Mouse (Mus musculus) E14TG2a.4 (cell line): ENCODE results near the gene Gm28308.
A peak's percentile ranks its signal among the peaks of the same experiment; 100 is the strongest.

Experiments used
- H3K27me3 ChIP-seq: 2 replicates; pipeline ENCODE4 v1.6.1; 2014; ENCODE audit warnings: low read length, control low read depth; ENCODE audit not compliant: insufficient read depth
- H3K36me3 ChIP-seq: 2 replicates; pipeline ENCODE4 v1.6.1; 2014; ENCODE audit warnings: low read length, control low read depth; ENCODE audit not compliant: insufficient read depth
- H3K4me1 ChIP-seq: replicated peaks from 2 replicates; pipeline ENCODE4 v1.6.1; 2014; ENCODE audit warnings: low read depth, low read length, control low read depth
- H3K4me3 ChIP-seq: replicated peaks from 2 replicates; pipeline ENCODE4 v1.5.1; 2014; ENCODE audit warnings: mild to moderate bottlenecking, low read length
- H3K9me3 ChIP-seq: 2 replicates; pipeline ENCODE4 v1.6.1; 2014; ENCODE audit warnings: low read length, control low read depth
- CTCF ChIP-seq: conservative IDR thresholded peaks from 2 replicates; pipeline ENCODE4 v1.5.1; 2014; ENCODE audit warnings: low read length
- NANOG ChIP-seq: IDR thresholded peaks from 2 replicates; pipeline ENCODE4 v1.6.1; 2014; ENCODE audit warnings: borderline replicate concordance, low read length, mixed read lengths
- POU5F1 ChIP-seq: IDR thresholded peaks from 2 replicates; pipeline ENCODE4 v1.6.1; 2014; ENCODE audit warnings: low read length, borderline replicate concordance

Gene Gm28308

DNA sequence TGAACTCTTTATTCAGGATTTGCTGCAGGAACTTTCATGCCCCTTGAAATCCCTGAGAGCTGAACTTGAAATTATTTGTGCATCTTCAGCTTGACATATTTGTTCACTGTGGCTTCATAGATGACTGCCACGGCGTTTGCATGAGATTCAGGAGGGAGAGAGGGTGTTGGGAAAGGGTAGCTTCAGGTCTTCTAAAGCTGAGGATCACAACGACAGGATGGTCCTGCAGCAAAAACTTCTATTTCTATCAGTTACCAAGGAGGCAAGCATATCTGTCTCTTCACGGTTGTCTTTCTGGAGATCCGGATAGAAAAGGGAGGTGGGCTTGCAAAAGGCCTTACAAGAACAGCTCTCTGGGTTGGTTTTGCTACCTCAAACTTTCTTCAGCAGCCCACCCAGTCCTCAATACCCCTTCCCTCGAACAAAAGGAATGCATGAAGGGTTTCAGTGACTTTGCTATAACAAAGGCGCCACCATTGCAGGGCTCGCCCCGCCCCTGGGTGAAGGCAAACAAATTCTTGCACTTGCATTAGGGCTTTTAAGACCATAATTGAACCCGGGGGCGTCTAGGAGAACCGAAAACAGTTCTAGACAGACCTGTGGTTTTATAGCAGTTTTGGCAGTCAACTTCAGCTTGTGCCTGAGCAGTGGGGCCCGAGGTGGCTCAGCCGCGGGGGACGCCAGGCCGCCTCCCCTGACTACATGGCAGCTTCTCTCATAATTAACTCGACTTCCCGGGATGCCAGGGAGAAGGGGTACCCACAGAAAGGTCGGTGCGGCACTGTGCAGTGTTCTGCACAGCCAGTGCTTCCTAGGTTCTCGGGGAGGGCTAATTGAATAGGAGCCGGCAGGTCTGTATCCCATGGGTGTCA lies 34.9 kb upstream of the Gm28308 start:
- H3K9me3 ChIP-seq, result no peaks in the 10 kb centered on the region; the same call in 1 of the 2 replicates
- H3K36me3 ChIP-seq, result no peaks in the 10 kb centered on the region
- no peak for TF ChIP-seq POU5F1
- peaks cover 70% of the 10 kb centered on the region for H3K4me1 ChIP-seq
- H3K4me3 ChIP-seq, result 0 out of 2 replicates have a peak overlapping the region, but pooled peaks have one; percentile 13
- peaks cover 98% of the 10 kb centered on the region for H3K27me3 ChIP-seq

GRCm38 (mm10) chr6:52246916-52247315 lies 33.8 kb upstream of the Gm28308 start:
- no peaks in the 10 kb centered on the region; the same call in 1 of the 2 replicates for H3K9me3 ChIP-seq
- no peaks in the 10 kb centered on the region for H3K36me3 ChIP-seq
- H3K4me3 ChIP-seq, result no peak overlapping the region
- TF ChIP-seq POU5F1 (no peak), CTCF (no peak), NANOG (no peak)
- H3K4me1 ChIP-seq, result peaks cover 68% of the 10 kb centered on the region
- H3K27me3 ChIP-seq, result peaks cover 98% of the 10 kb centered on the region

DNA sequence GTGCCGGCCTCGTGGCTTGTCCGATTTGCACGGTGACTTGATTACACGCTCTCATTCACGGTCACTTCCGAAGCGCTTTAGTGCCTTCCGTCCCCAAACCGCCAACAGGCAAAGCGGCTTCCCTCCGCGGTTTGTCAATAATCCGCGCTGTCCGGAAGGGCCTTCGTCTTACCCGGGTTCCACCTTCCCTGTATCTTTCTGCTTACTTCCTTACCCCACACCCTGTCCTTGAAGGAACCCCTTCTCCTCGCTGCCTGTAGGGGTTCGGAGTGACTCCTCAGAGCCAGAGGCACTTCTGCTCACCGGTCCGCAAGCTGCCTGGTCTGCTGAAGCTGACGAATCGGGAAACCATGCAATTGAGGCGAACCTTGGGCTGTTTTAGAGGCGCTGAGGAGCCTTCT lies 33.3 kb upstream of the Gm28308 start:
- no peaks in the 10 kb centered on the region; the same call in 1 of the 2 replicates for H3K9me3 ChIP-seq
- no peak for TF ChIP-seq NANOG
- no peak for TF ChIP-seq CTCF
- H3K27me3 ChIP-seq, result peaks cover 98% of the 10 kb centered on the region
- H3K4me1 ChIP-seq, result peaks cover 69% of the 10 kb centered on the region
- H3K4me3 ChIP-seq, result peak overlapping the region; percentile 44
- no peaks in the 10 kb centered on the region for H3K36me3 ChIP-seq

DNA sequence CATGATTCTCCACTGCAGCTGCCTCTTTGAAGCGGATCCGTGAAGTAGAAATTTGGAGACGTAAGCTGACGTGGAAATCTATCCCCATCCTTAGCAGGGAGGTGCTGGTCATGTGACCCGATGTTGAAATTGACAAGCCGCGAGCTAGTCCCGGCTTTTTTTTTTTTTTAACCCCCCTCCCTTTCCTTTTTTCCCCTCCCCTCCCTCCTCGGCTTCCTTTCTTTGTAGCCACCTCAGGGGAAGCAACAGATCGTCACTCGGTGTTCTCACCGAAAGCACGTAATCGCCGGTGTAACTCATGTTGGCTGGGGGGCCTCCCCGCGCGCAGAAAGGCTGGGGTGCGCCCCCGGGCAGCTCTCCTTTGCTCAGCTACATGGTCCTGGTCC lies 32.6 kb upstream of the Gm28308 start, which contains the start of gene Hoxa11:
Gene Hoxa11 (minus strand): TSS at position 54 of the 386 bp plus-strand sequence.
- peaks cover 76% of the 10 kb centered on the region for H3K4me1 ChIP-seq
- H3K36me3 ChIP-seq, result no peaks in the 10 kb centered on the region
- no peak for TF ChIP-seq CTCF
- TF ChIP-seq POU5F1, result no peak
- no peak for TF ChIP-seq NANOG
- peaks cover 2% of the 10 kb centered on the region; the same call in 1 of the 2 replicates for H3K9me3 ChIP-seq
- peak within 1 kb of the TSS; percentile 44 for H3K4me3 ChIP-seq
- peaks cover 98% of the 10 kb centered on the region for H3K27me3 ChIP-seq

- Histone ChIP-seq H3K9me3 (peaks cover 2% of the 10 kb centered on the region; the same call in 1 of the 2 replicates), H3K4me1 (peaks cover 80% of the 10 kb centered on the region), H3K36me3 (no peaks in the 10 kb centered on the region), H3K4me3 (no peak overlapping the region; the same call in none of the 2 replicates), H3K27me3 (peaks cover 98% of the 10 kb centered on the region)
- TF ChIP-seq POU5F1, result no peak
- TF ChIP-seq NANOG, result no peak
- TF ChIP-seq CTCF, result no peak
These were observed 32.1 kb upstream of the Gm28308 start for GRCm38 (mm10) chr6:52245040-52245756.

DNA sequence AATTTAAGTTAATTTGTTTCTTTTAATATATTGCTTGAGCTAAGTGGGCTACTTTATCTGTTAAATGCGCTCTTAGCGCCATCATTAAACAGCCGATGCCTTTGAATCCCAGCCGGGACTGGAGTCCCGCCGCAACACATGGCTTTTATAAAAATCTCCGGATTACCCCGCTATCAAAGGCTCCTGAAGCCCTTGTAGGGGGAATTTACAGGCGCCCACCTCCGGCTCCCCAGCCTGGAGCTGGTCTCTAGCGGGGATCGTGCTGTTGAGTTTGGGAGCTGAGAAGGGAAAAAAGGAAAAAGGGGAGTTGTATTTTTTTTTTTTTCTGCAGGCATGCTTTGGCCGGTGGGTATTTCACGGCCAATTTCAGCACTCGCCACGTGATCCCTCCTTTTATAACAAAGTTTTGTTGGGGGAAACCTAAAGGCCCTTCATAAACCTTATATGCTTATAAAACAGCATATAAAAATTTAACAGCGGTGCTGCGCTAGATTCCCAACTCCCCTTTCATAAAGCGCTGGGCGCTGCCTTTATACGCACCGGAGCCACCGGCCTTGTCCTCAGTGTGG lies 31.4 kb upstream of the Gm28308 start:
- peaks cover 2% of the 10 kb centered on the region; the same call in 1 of the 2 replicates for H3K9me3 ChIP-seq
- peaks cover 83% of the 10 kb centered on the region for H3K4me1 ChIP-seq
- H3K36me3 ChIP-seq, result no peaks in the 10 kb centered on the region
- TF ChIP-seq CTCF (no peak), POU5F1 (no peak), NANOG (no peak)
- H3K27me3 ChIP-seq, result peaks cover 98% of the 10 kb centered on the region
- H3K4me3 ChIP-seq, result no peak overlapping the region; the same call in 1 of the 2 replicates

- H3K4me3 ChIP-seq, result no peak overlapping the region
- H3K27me3 ChIP-seq, result peaks cover 96% of the 10 kb centered on the region
- TF ChIP-seq POU5F1 (no peak), CTCF (no peak), NANOG (no peak)
- H3K9me3 ChIP-seq, result peaks cover 2% of the 10 kb centered on the region; the same call in 1 of the 2 replicates
- no peaks in the 10 kb centered on the region for H3K36me3 ChIP-seq
- peaks cover 76% of the 10 kb centered on the region for H3K4me1 ChIP-seq
These were observed 30.6 kb upstream of the Gm28308 start for GRCm38 (mm10) chr6:52243681-52244121.

- Histone ChIP-seq H3K9me3 (0 out of 2 replicates have a peak, but pooled peaks cover 2% of the 10 kb centered on the region), H3K4me3 (no peak overlapping the region), H3K4me1 (peaks cover 68% of the 10 kb centered on the region), H3K36me3 (no peaks in the 10 kb centered on the region), H3K27me3 (peaks cover 96% of the 10 kb centered on the region)
- TF ChIP-seq POU5F1 (no peak), NANOG (no peak), CTCF (no peak)
These were observed 29.7 kb upstream of the Gm28308 start for GRCm38 (mm10) chr6:52242801-52243332.
